Mouse (Mus musculus): ENCODE data around the gene Arrb1. TPM values are rescaled to one million over a fixed set of nuclear protein-coding genes. Genes with fewer than 3 reads are reported as not detected.
A peak's percentile ranks its signal among the peaks of the same experiment; 100 is the strongest.

Gene Arrb1
- polyA plus RNA-seq, 1 experiment from 2014 or later, result 95.7 TPM

DNA sequence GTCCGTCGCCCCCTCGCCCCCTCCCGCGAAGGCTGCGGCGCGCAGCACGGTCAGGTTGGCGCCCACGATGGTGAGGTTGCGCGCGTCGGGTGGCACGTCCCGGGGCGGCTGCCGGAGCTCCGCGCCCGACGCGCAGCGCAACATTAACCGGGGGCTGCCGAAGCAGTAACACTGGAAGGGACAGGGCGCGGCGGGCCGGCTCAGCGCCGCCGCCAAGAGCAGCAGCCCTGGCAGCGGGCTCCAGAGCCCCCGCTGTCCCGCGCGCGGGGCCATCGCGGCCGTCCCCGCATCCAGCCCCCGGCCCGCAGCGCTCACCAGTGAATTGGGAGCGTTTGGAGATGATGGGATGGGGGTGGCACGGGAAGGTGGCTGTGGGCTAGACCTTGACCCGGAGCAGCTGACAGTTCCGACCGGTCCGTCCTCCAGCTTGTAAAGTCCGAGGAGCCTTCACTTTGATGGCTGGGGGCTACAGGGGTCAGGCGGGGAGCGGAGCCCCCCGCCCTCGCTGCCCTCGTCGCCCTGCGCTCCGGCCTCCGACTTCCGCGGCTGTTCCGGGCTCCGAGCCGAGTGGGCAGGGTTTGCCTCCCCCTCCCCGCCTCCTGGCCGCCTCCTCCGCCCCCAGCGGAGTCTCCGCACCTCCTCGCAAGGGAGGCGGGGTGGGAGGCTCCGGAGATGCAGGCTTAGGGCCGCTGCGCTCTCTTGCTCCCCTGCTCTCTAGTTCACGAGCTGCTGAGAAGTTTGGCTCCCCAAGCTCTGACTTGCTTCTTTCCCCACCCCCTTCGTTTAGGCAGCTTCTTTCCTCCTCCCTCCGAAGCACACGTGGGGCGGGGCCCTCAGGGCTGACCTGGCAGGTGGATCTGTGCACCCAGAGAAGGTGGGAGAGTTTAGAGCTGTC, 91.4 kb downstream of the Arrb1 start, which contains the start of gene Tpbgl:
Gene Tpbgl, minus strand, starts transcription at position 728 of the 895 bp plus-strand sequence.
- ATAC-seq (ENCODE audit: low read depth), result no peak
- Histone ChIP-seq H3K9me3 (replicated peaks; ENCODE audit: control insufficient read depth, low read length) (no peaks in the 10 kb centered on the region), H3K4me2 (ENCODE audit: low read depth, low read length) (peak within 1 kb of the TSS; percentile 62), H3K27me3 (ENCODE audit: control insufficient read depth, insufficient read depth, low read depth, low read length) (peaks cover 78% of the 10 kb centered on the region), H3K9ac (ENCODE audit: low read depth, low read length) (no peak within 1 kb of the TSS), H3K27ac (ENCODE audit: low read length) (no peak within 1 kb of the TSS), H3K4me3 (ENCODE audit: low read depth, low read length) (peak within 1 kb of the TSS; percentile 53), H3K4me1 (ENCODE audit: control insufficient read depth, low read depth, low read length) (peaks cover 13% of the 10 kb centered on the region), H3K36me3 (ENCODE audit: control insufficient read depth, insufficient read depth) (no peaks in the 10 kb centered on the region)
- WGBS (ENCODE audit: insufficient replicate concordance), result 1% methylated on average over 77 of the region's 83 CpGs

DNA sequence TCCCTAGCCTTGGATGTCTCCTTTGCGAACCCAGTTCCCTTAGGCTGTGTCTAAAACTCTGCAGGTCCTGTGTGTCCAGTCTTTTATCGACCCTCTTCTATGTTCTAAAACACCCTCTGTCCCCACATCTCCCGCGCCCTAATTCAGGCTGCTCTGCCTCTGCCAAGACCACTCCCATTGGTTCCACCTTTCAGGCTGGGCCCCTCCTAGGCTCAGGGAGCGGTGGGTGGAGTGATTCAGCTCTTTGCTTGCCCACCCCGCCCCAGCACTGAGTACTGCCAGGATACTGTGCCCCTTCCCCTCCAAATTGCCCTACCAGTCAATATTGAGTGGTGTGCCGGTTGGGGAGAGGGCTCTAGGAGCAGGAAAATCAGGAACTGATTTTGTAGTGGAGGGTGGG, 92.1 kb downstream of the Arrb1 start:
- peaks cover 13% of the 10 kb centered on the region for H3K4me1 ChIP-seq (ENCODE audit: control insufficient read depth, low read depth, low read length)
- H3K36me3 ChIP-seq (ENCODE audit: control insufficient read depth, insufficient read depth), result no peaks in the 10 kb centered on the region
- 3% methylated on average over 7 of the region's 7 CpGs for WGBS (ENCODE audit: insufficient replicate concordance)
- H3K27me3 ChIP-seq (ENCODE audit: control insufficient read depth, insufficient read depth, low read depth, low read length), result peaks cover 75% of the 10 kb centered on the region
- H3K9me3 ChIP-seq (replicated peaks; ENCODE audit: control insufficient read depth, low read length), result no peaks in the 10 kb centered on the region
- no peak overlapping the region for H3K4me3 ChIP-seq (ENCODE audit: low read depth, low read length)
- no peak overlapping the region for H3K4me2 ChIP-seq (ENCODE audit: low read depth, low read length)
- no peak overlapping the region for H3K9ac ChIP-seq (ENCODE audit: low read depth, low read length)
- no peak overlapping the region for H3K27ac ChIP-seq (ENCODE audit: low read length)
- no peak for ATAC-seq (ENCODE audit: low read depth)

- peaks cover 32% of the 10 kb centered on the region for H3K27me3 ChIP-seq (ENCODE audit: control insufficient read depth, insufficient read depth, low read depth, low read length)
- no peak overlapping the region for H3K27ac ChIP-seq (ENCODE audit: low read length)
- no peak overlapping the region for H3K9ac ChIP-seq (ENCODE audit: low read depth, low read length)
- ATAC-seq (ENCODE audit: low read depth), result no peak
- 13% methylated on average over 6 of the region's 6 CpGs for WGBS (ENCODE audit: insufficient replicate concordance)
- no peaks in the 10 kb centered on the region for H3K36me3 ChIP-seq (ENCODE audit: control insufficient read depth, insufficient read depth)
- H3K4me2 ChIP-seq (ENCODE audit: low read depth, low read length), result no peak overlapping the region
- no peak overlapping the region for H3K4me3 ChIP-seq (ENCODE audit: low read depth, low read length)
- H3K9me3 ChIP-seq (replicated peaks; ENCODE audit: control insufficient read depth, low read length), result no peaks in the 10 kb centered on the region
- no peaks in the 10 kb centered on the region for H3K4me1 ChIP-seq (ENCODE audit: control insufficient read depth, low read depth, low read length)
These were observed 97.0 kb downstream of the Arrb1 start for GRCm38 (mm10) chr7:99632286-99632685.

GRCm38 (mm10) chr7:99633966-99634665, 98.8 kb downstream of the Arrb1 start:
- Histone ChIP-seq H3K36me3 (ENCODE audit: control insufficient read depth, insufficient read depth) (no peaks in the 10 kb centered on the region), H3K27me3 (ENCODE audit: control insufficient read depth, insufficient read depth, low read depth, low read length) (peaks cover 13% of the 10 kb centered on the region), H3K4me3 (ENCODE audit: low read depth, low read length) (no peak overlapping the region), H3K9ac (ENCODE audit: low read depth, low read length) (no peak overlapping the region), H3K4me2 (ENCODE audit: low read depth, low read length) (no peak overlapping the region), H3K27ac (ENCODE audit: low read length) (no peak overlapping the region), H3K9me3 (replicated peaks; ENCODE audit: control insufficient read depth, low read length) (no peaks in the 10 kb centered on the region), H3K4me1 (ENCODE audit: control insufficient read depth, low read depth, low read length) (no peaks in the 10 kb centered on the region)
- 61% methylated on average over 8 of the region's 8 CpGs for WGBS (ENCODE audit: insufficient replicate concordance)
- ATAC-seq (ENCODE audit: low read depth), result no peak

- WGBS (ENCODE audit: insufficient replicate concordance), result 43% methylated on average over 4 of the region's 4 CpGs
- Histone ChIP-seq H3K27me3 (ENCODE audit: control insufficient read depth, insufficient read depth, low read depth, low read length) (no peaks in the 10 kb centered on the region; the same call in 1 of the 2 replicates), H3K9me3 (replicated peaks; ENCODE audit: control insufficient read depth, low read length) (no peaks in the 10 kb centered on the region), H3K36me3 (ENCODE audit: control insufficient read depth, insufficient read depth) (no peaks in the 10 kb centered on the region), H3K27ac (ENCODE audit: low read length) (no peak overlapping the region), H3K4me1 (ENCODE audit: control insufficient read depth, low read depth, low read length) (peaks cover 15% of the 10 kb centered on the region), H3K4me2 (ENCODE audit: low read depth, low read length) (no peak overlapping the region), H3K4me3 (ENCODE audit: low read depth, low read length) (no peak overlapping the region), H3K9ac (ENCODE audit: low read depth, low read length) (no peak overlapping the region)
- ATAC-seq (ENCODE audit: low read depth), result no peak
These were observed 106.0 kb downstream of the Arrb1 start for GRCm38 (mm10) chr7:99641245-99641644.

DNA sequence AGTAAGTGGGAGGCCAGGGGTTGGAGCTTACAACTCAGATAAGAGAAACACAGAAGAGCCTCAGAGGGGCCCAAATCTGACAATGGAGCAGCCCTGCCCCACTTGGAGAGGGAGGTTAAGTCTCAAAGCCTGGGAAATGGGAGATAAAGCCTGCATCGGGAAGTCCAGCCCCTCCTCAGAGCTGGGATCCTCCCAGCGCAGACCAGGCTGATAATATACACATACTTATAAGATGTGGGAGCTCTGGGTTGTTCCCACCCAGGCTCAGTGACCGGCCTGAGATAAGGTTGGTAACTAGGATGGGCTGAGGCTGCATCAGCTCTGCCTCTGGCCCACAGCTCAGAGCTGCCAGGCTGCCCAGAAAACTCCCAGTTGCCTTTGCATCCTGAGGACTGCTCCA, 106.8 kb downstream of the Arrb1 start:
- peak; percentile 93 for ATAC-seq (ENCODE audit: low read depth)
- 22% methylated on average over 3 of the region's 3 CpGs for WGBS (ENCODE audit: insufficient replicate concordance)
- Histone ChIP-seq H3K9me3 (replicated peaks; ENCODE audit: control insufficient read depth, low read length) (no peaks in the 10 kb centered on the region), H3K27ac (ENCODE audit: low read length) (0 out of 2 replicates have a peak overlapping the region, but pooled peaks have one; percentile 33), H3K4me2 (ENCODE audit: low read depth, low read length) (peak overlapping the region; percentile 4; the same call in 1 of the 2 replicates), H3K9ac (ENCODE audit: low read depth, low read length) (no peak overlapping the region), H3K4me1 (ENCODE audit: control insufficient read depth, low read depth, low read length) (peaks cover 15% of the 10 kb centered on the region), H3K4me3 (ENCODE audit: low read depth, low read length) (no peak overlapping the region), H3K27me3 (ENCODE audit: control insufficient read depth, insufficient read depth, low read depth, low read length) (no peaks in the 10 kb centered on the region; the same call in 1 of the 2 replicates), H3K36me3 (ENCODE audit: control insufficient read depth, insufficient read depth) (no peaks in the 10 kb centered on the region)

DNA sequence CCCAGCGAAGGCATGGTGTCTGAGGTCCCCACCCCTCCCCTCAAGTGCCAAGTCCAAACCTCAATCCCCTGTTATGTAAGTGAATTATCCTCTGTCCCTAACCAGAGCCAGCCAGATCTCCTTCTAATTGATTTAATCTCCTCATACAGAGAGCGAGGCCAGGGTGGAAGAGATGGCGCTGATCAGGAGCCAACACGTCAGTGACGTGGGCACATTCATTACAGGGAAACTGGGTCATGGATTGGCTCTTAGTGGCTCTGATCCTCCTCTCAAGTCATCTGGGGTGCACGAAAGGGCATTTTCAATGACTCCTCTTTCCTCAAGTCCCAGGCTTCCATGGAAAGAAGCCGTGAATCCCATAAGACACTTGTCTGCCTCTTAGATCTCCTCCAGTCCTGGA, 109.4 kb downstream of the Arrb1 start:
- Histone ChIP-seq H3K9me3 (replicated peaks; ENCODE audit: control insufficient read depth, low read length) (no peaks in the 10 kb centered on the region), H3K4me2 (ENCODE audit: low read depth, low read length) (no peak overlapping the region), H3K4me3 (ENCODE audit: low read depth, low read length) (no peak overlapping the region), H3K9ac (ENCODE audit: low read depth, low read length) (no peak overlapping the region), H3K27ac (ENCODE audit: low read length) (no peak overlapping the region), H3K27me3 (ENCODE audit: control insufficient read depth, insufficient read depth, low read depth, low read length) (no peaks in the 10 kb centered on the region; the same call in 1 of the 2 replicates), H3K36me3 (ENCODE audit: control insufficient read depth, insufficient read depth) (no peaks in the 10 kb centered on the region), H3K4me1 (ENCODE audit: control insufficient read depth, low read depth, low read length) (peaks cover 15% of the 10 kb centered on the region)
- no peak for ATAC-seq (ENCODE audit: low read depth)
- 71% methylated on average over 7 of the region's 7 CpGs for WGBS (ENCODE audit: insufficient replicate concordance)

DNA sequence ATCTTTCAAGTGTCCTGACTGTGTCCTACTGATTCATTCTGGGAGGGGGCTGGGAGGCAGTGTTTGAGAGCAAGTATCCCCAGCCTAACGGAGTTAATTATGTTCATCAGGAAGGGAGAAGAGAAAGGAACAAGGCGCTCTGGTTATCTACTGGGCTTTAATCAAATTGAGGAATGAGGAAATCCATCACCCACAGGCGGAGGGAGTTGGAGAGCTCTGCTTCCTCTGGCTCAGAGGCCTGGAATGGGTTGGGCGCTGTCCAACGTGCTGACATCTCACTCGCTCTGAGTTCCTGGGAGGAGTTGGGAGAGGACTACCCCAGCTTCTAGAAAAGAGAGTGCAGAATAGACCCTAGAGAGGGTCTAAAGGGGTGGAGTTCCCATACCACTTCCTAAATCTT, 113.4 kb downstream of the Arrb1 start:
- Histone ChIP-seq H3K4me2 (ENCODE audit: low read depth, low read length) (no peak overlapping the region), H3K36me3 (ENCODE audit: control insufficient read depth, insufficient read depth) (no peaks in the 10 kb centered on the region), H3K27me3 (ENCODE audit: control insufficient read depth, insufficient read depth, low read depth, low read length) (no peaks in the 10 kb centered on the region; the same call in 1 of the 2 replicates), H3K9ac (ENCODE audit: low read depth, low read length) (no peak overlapping the region), H3K4me1 (ENCODE audit: control insufficient read depth, low read depth, low read length) (no peaks in the 10 kb centered on the region), H3K9me3 (replicated peaks; ENCODE audit: control insufficient read depth, low read length) (no peaks in the 10 kb centered on the region), H3K27ac (ENCODE audit: low read length) (no peak overlapping the region), H3K4me3 (ENCODE audit: low read depth, low read length) (no peak overlapping the region)
- no peak for ATAC-seq (ENCODE audit: low read depth)
- 3% methylated on average over 6 of the region's 6 CpGs for WGBS (ENCODE audit: insufficient replicate concordance)

DNA sequence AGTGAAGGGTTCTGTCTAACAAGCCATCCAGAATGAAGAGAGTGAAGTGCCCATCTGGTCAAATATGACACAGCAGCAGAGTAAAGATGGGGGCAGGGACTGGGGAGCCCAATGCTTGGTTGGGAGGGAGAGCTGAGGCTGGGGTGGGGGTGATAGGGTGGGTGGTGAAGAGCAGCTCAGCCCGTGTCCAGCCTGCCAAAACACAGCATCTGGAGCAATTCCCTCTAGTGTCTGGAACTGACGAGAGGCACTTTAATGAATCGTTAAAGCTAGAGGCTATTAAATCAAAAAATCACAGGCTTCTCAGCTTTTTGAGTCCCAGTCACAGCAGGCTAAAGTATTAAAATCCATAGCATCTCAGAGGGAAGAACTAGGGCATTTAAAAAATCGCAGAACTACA, 114.3 kb downstream of the Arrb1 start:
- Histone ChIP-seq H3K27ac (ENCODE audit: low read length) (no peak overlapping the region), H3K4me2 (ENCODE audit: low read depth, low read length) (no peak overlapping the region), H3K9me3 (replicated peaks; ENCODE audit: control insufficient read depth, low read length) (no peaks in the 10 kb centered on the region), H3K9ac (ENCODE audit: low read depth, low read length) (no peak overlapping the region), H3K4me1 (ENCODE audit: control insufficient read depth, low read depth, low read length) (no peaks in the 10 kb centered on the region), H3K36me3 (ENCODE audit: control insufficient read depth, insufficient read depth) (no peaks in the 10 kb centered on the region), H3K27me3 (ENCODE audit: control insufficient read depth, insufficient read depth, low read depth, low read length) (no peaks in the 10 kb centered on the region; the same call in 1 of the 2 replicates), H3K4me3 (ENCODE audit: low read depth, low read length) (no peak overlapping the region)
- no peak for ATAC-seq (ENCODE audit: low read depth)
- 53% methylated on average over 4 of the region's 4 CpGs for WGBS (ENCODE audit: insufficient replicate concordance)

All from liver, embryonic 16.5 days (tissue).